ENCODE assay signal across 8 mouse cellular contexts in the genomic region with DNA sequence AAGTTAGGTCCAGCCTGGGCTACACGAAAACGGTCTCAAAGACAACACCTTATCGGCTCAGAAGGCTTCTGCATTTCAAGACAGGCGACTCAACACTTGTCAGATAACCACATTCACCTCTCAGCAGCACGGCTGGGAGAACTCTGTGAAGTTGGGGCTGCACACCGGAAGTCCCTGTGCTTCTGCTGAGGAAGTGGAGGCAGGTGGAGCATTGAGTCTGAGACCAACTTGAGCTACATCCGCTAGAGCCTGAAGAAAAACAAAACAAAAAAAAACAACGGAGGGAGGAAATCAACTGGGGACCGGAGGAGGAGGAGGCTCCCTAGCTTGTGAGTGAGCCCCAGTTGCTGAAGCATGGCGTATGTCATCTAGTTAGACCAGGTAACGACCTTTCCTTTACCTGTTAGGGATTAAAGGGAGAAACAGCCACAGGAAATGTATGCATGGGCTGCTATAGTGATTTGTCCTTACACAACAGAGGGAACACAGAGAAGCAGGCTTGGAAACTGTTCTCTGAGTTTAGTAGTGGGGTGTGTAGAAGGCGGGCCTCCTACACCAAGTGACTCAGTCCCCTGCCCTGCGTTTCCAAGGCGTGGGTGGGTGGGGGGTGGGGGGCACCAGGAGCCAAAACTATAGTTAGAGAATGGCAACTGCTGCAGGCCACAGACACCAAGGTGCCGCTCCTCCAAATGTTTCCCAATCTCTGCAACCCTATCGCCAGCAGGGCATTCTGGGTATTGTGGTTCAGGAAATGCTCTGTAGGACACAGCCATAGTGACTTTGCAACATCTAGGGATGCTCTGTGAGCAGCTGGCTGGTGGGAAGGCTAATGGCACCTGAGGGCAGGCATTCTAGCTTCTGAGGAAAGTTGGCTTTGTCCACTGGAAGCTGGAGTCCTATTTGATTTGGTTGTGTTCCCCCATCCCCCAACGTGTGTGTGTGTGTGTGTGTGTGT. TPM values are rescaled to one million over a fixed set of nuclear protein-coding genes. Genes with fewer than 3 reads are reported as not detected.
DNase-seq lines count a peak whose midpoint lies in the region; ATAC-seq and TF ChIP-seq lines count a peak whose summit lies in the region.

A gene (plus strand): TSS at position 199 of the 955 bp plus-strand sequence.

- 75% methylated on average over 17 of the region's 17 CpGs for WGBS in embryonic facial prominence, embryonic 15.5 days
- 61% methylated on average over 17 of the region's 17 CpGs for WGBS in heart, embryonic 16.5 days
- WGBS in midbrain, embryonic 13.5 days, result 85% methylated on average over 17 of the region's 17 CpGs

- H3K4me2 ChIP-seq in embryonic facial prominence, embryonic 15.5 days (replicated peaks), result no peak within 1 kb of the TSS
- H3K4me2 ChIP-seq in heart, embryonic 16.5 days (ENCODE audit: low read depth, low read length), result peak within 1 kb of the TSS; percentile 36
- no peak within 1 kb of the TSS for H3K4me2 ChIP-seq in midbrain, embryonic 13.5 days (replicated peaks)

- no peaks in the 10 kb centered on the region for H3K4me1 ChIP-seq in ES-Bruce4 (ENCODE audit: control insufficient read depth, insufficient read depth, low read length)
- H3K4me1 ChIP-seq in embryonic facial prominence, embryonic 15.5 days, result peaks cover 5% of the 10 kb centered on the region; the same call in 1 of the 2 replicates
- peaks cover 3% of the 10 kb centered on the region for H3K4me1 ChIP-seq in heart, embryonic 16.5 days (ENCODE audit: control insufficient read depth, insufficient read depth, low read length)
- H3K4me1 ChIP-seq in midbrain, embryonic 13.5 days (replicated peaks), result peaks cover 3% of the 10 kb centered on the region; the same call in 1 of the 2 replicates

- TF ChIP-seq EP300 in ES-Bruce4 (IDR thresholded peaks at IDR 0.05; ENCODE audit: insufficient read depth, low read depth, low read length), result no peak

- no peak for TF ChIP-seq POLR2A in ES-Bruce4 (IDR thresholded peaks at IDR 0.05; ENCODE audit: insufficient read depth, low read length)

- H3K36me3 ChIP-seq in ES-Bruce4 (ENCODE audit: control insufficient read depth, insufficient read depth, low read length, poor library complexity, severe bottlenecking), result no peaks in the 10 kb centered on the region
- H3K36me3 ChIP-seq in embryonic facial prominence, embryonic 15.5 days, result no peaks in the 10 kb centered on the region
- H3K36me3 ChIP-seq in heart, embryonic 16.5 days (ENCODE audit: control insufficient read depth, insufficient read depth), result no peaks in the 10 kb centered on the region
- no peaks in the 10 kb centered on the region for H3K36me3 ChIP-seq in midbrain, embryonic 13.5 days

- ATAC-seq in embryonic facial prominence, embryonic 15.5 days (ENCODE audit: insufficient number of reproducible peaks, low FRiP score, low TSS enrichment, low read depth), result no peak
- ATAC-seq in heart, embryonic 16.5 days (replicated peaks; ENCODE audit: extremely low read depth, insufficient read depth, low FRiP score), result peak; percentile 49; the same call in 1 of the 2 replicates
- no peak for ATAC-seq in midbrain, embryonic 13.5 days

- H3K27me3 ChIP-seq in ES-Bruce4 (ENCODE audit: control insufficient read depth, insufficient read depth, low read length, poor library complexity, severe bottlenecking), result no peaks in the 10 kb centered on the region
- H3K27me3 ChIP-seq in embryonic facial prominence, embryonic 15.5 days, result no peaks in the 10 kb centered on the region
- no peaks in the 10 kb centered on the region for H3K27me3 ChIP-seq in heart, embryonic 16.5 days (ENCODE audit: control insufficient read depth, insufficient read depth, low read length)
- no peaks in the 10 kb centered on the region for H3K27me3 ChIP-seq in midbrain, embryonic 13.5 days

- DNase-seq in A20 (ENCODE audit: low read depth, low spot score) (peak; percentile 88), MN1 (ENCODE audit: low spot score) (no peak)
- DNase-seq in left cerebral cortex, adult 8-10 months (ENCODE audit: low spot score in 2 of 2), result peak in 1 of 2 experiments; percentile 62
- DNase-seq in thymus, postnatal 4 days, result peak; percentile 75

- H3K9me3 ChIP-seq in ES-Bruce4 (replicated peaks; ENCODE audit: control insufficient read depth, insufficient read depth, low read length, poor library complexity, severe bottlenecking), result no peaks in the 10 kb centered on the region
- H3K9me3 ChIP-seq in embryonic facial prominence, embryonic 15.5 days (replicated peaks), result no peaks in the 10 kb centered on the region
- no peaks in the 10 kb centered on the region for H3K9me3 ChIP-seq in heart, embryonic 16.5 days (replicated peaks; ENCODE audit: control insufficient read depth, low read length)
- H3K9me3 ChIP-seq in midbrain, embryonic 13.5 days, result no peaks in the 10 kb centered on the region

- peak within 1 kb of the TSS; percentile 64 for H3K27ac ChIP-seq in ES-Bruce4 (ENCODE audit: insufficient read depth, low read length)
- no peak within 1 kb of the TSS for H3K27ac ChIP-seq in embryonic facial prominence, embryonic 15.5 days (replicated peaks)
- peak within 1 kb of the TSS; percentile 53 for H3K27ac ChIP-seq in heart, embryonic 16.5 days (ENCODE audit: low read length)
- no peak within 1 kb of the TSS for H3K27ac ChIP-seq in midbrain, embryonic 13.5 days

- H3K4me3 ChIP-seq in ES-Bruce4 (ENCODE audit: low read depth, low read length), result peak within 1 kb of the TSS; percentile 53
- no peak within 1 kb of the TSS for H3K4me3 ChIP-seq in embryonic facial prominence, embryonic 15.5 days (replicated peaks)
- H3K4me3 ChIP-seq in heart, embryonic 16.5 days (ENCODE audit: low read length), result peak within 1 kb of the TSS; percentile 20; the same call in 1 of the 2 replicates
- no peak within 1 kb of the TSS for H3K4me3 ChIP-seq in midbrain, embryonic 13.5 days (replicated peaks)

- no peak for TF ChIP-seq CTCF in ES-Bruce4 (IDR thresholded peaks at IDR 0.05; ENCODE audit: low read depth, low read length)

- peak within 1 kb of the TSS; percentile 47; the same call in 1 of the 2 replicates for H3K9ac ChIP-seq in ES-Bruce4 (ENCODE audit: low read depth, poor library complexity, severe bottlenecking)
- H3K9ac ChIP-seq in embryonic facial prominence, embryonic 15.5 days, result no peak within 1 kb of the TSS
- H3K9ac ChIP-seq in heart, embryonic 16.5 days (ENCODE audit: low read length), result peak within 1 kb of the TSS; percentile 20; the same call in 1 of the 2 replicates
- no peak within 1 kb of the TSS for H3K9ac ChIP-seq in midbrain, embryonic 13.5 days (replicated peaks)

RNA-seq across cellular contexts. Expression of the gene that starts here (rescaled TPM):
- polyA plus RNA-seq in ES-Bruce4 (2011; ENCODE audit: insufficient read depth, insufficient read length, low read depth, missing spikeins), result 1,007 and 1,035 TPM in 2 replicates
- 585 and 603 TPM in 2 replicates for polyA plus RNA-seq in embryonic facial prominence, embryonic 15.5 days (2015; fragmentation: Nextera tagmentation; extraction: Ambion mirVana)
- polyA plus RNA-seq in heart, embryonic 16.5 days (2015; fragmentation: Nextera tagmentation; extraction: Ambion mirVana), result 528 and 599 TPM in 2 replicates
- 100 to 1,000 TPM; 125 to 143 (median 139) TPM for total RNA-seq in left cerebral cortex, adult 8-10 months (2022)
- 361 and 363 TPM in 2 replicates for polyA plus RNA-seq in midbrain, embryonic 13.5 days (2015; fragmentation: Nextera tagmentation; extraction: Ambion mirVana)

Comparison
In these comparisons a context has a peak if more than half of its experiments do, and no peak if none do; other contexts are left out.
1. H3K27ac ChIP-seq: peak in ES-Bruce4 (single experiment) and heart, embryonic 16.5 days (single experiment); none in embryonic facial prominence, embryonic 15.5 days (single experiment) and midbrain, embryonic 13.5 days (single experiment).
2. H3K4me3 ChIP-seq: peak in ES-Bruce4 (single experiment) and heart, embryonic 16.5 days (single experiment); none in embryonic facial prominence, embryonic 15.5 days (single experiment) and midbrain, embryonic 13.5 days (single experiment).
3. H3K9ac ChIP-seq: peak in ES-Bruce4 (single experiment) and heart, embryonic 16.5 days (single experiment); none in embryonic facial prominence, embryonic 15.5 days (single experiment) and midbrain, embryonic 13.5 days (single experiment).